Mouse (Mus musculus): ENCODE data around the gene Ccdc88c.
A peak's percentile ranks its signal among the peaks of the same experiment; 100 is the strongest.

Ccdc88c gene

DNA sequence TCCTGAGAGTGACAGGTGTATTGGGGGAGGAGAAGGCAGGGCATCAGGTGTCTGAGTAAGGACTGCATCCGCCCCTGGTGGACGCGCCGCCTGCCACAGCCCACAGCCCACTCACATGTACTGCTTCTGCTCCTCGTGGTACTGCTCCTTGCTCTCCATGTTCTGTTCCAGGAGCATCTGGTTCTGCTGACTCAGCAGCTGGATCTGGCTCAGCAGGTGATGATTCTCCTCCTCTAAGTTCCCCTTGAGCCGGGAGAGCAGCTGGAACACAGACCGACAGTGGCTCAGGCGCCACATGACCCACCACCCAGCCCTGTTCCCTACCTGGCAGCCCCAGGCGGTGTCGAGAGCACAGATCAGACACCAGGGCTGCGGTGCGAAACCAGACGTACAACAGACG, 97.2 kb downstream of the Ccdc88c start:
- DNase-seq (ENCODE audit: low spot score), result no peak

DNA sequence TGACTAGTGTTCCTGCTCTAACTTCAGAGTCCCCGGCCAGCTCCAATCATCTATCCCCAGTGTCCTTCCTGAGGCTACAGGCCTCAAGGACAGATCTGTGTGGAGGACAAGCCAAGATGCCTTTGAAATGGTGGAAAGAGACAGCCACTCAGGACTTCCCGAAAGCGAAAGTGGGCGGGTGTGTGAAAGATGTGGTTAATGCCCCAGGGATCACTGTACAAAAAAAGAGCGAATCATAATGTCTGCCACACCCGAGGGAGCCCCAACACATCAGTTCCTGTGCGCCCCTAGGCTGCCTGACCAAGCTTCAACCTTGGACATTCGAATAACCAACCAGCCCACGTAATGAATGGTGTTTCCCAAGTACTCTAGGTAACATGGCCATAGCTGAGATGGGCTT, 100.6 kb downstream of the Ccdc88c start:
- no peak for DNase-seq (ENCODE audit: low spot score)

DNA sequence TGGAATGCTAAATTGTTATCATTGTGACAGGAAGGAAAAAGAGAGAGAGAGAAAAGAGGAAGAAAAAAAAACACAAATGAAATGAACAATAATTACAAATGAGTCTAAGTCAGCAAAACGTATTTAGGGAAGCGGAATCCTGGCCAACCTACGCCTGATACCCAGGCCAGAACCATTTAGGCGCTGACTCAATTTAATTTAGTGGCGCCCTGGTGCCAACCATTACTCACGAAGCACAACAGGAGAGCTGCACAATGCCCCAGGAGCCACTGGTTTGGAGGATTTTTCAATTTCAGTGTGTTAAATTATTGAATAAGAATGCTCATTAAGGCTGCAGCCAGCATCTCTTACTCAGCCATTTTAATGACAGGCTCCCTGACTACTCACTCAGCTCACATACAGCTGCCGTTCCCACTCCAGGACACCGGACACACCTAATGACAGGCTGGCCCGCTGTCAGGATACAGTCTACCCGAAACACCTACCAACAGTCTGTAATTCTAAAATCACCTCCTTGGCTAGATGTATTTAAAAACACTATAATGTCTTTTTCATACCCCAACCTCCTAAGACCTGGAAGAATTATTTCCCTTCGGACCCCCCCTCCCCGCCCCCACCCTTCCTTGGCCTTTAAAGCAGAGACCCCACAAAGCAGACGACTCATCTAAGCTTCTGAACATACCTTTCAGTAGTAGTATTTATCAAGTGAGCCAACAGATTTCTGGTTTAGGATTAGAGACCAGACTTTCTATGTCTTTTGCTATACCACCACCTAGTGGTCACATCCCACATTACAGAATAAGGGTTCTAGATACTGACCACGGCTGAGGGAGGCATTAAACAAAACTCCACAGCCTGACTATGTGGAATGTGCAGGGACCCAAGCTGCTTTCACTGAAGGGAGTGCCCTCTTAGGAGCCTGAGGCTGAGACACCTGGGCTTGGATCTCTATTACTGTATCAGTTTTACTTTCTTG, 102.9 kb downstream of the Ccdc88c start:
- DNase-seq (ENCODE audit: low spot score), result peak; percentile 87

DNA sequence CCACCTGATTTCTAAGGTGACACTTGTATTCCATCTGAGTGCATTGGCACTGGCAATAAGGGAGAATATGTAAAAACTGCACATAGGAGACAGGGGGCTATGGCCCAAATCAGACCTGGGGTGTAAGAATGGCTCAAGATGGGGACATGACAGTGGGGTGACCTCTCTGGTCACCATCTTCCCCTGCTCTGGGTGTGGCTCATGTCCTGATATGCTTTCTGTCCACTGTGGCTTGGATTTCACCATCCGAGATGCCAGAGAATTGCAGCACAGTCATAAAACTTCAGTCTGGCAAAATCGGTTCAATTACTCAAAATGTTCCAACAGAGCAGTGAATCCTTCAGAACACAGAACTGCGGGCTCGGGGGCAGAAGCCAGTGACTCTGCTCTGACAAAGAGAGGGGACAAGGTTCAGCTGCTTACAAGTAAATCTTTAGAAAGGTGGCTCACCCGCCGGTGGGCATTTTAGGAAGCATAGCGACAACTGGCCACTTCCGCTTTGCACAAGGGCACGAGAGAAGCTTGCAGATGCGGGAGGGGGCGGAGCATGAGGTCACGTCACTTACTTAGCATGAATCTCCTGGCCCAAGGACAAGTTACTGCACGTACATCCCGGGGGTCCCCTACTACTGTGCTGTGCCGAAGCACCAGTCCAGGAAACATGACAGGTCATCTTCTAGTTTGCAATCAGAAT, 104.1 kb downstream of the Ccdc88c start:
- no peak for DNase-seq (ENCODE audit: low spot score)

DNA sequence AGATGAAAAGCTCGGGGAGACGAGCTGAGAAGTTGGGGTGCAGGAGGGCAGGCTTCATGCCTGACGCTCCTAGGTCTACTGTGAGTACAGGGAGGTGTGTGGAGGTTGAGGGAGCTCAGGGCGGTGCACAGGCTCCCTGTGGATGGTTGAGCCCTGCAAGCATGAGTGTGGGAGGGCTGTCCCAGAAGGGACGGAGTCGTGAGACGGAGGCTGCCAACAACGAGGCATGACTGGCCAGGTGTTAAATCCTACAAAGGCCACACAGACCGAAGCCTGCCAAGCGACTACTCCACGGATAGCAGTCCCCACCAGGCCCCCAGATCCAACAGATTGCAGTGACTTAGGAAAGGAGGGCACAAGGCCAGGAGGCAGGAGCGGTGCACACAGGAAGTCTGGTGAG, 118.1 kb downstream of the Ccdc88c start:
- no peak for DNase-seq (ENCODE audit: low spot score)

DNA sequence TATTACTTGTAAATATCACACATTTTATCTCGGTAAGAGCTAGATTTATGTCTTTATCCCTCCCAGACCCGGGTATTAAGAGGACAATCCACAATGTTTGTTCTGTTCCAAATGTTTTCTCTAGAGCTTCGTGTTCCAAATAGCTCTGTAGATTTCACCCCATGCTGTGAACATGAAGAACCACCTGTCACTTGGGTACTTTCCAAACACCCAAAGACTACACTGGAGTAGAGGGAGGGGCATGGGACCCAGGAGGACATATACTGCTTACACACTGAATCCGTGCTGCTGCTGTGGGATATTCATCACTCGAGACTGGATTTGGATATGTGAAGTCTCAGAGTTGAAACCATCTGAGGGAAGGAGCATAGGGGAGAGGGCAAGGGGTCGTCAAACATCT, 119.1 kb downstream of the Ccdc88c start:
- no peak for DNase-seq (ENCODE audit: low spot score)

DNA sequence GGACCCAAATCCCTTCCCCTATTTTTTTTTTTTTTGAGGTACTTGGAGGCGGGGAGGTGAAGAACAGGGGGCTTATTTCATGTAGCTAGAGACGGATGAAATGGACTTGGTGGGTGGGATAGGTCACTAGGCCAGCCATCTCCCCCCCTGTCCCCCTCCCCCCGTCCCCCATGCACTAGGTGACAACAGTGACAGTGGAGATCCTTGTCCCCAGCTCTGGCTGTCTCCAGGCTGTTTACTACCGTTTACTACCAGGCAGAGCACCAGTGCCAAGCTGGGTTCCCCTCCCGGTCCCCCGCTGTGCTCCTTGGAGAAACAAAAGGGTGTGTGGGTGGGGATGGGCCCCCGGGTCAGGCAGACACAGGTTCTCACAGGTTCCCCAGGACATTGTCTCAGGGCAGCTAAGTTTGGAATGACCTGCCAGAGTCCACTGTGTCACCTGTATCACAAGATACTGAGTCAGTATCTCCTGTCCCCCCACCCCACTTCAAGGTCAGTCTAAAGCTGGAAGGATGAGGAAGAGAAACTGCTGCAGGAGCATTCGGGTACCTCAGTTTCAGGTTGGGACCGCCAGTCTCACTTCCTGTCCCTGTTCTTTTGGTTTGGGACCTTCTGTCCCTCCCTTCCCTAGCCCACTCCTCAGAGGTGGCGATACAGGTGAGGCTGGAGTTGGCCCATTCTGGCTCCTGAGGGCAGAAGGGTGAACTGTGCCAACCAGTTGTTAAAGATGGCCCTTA, 120.4 kb downstream of the Ccdc88c start:
- no peak for DNase-seq (ENCODE audit: low spot score)

DNA sequence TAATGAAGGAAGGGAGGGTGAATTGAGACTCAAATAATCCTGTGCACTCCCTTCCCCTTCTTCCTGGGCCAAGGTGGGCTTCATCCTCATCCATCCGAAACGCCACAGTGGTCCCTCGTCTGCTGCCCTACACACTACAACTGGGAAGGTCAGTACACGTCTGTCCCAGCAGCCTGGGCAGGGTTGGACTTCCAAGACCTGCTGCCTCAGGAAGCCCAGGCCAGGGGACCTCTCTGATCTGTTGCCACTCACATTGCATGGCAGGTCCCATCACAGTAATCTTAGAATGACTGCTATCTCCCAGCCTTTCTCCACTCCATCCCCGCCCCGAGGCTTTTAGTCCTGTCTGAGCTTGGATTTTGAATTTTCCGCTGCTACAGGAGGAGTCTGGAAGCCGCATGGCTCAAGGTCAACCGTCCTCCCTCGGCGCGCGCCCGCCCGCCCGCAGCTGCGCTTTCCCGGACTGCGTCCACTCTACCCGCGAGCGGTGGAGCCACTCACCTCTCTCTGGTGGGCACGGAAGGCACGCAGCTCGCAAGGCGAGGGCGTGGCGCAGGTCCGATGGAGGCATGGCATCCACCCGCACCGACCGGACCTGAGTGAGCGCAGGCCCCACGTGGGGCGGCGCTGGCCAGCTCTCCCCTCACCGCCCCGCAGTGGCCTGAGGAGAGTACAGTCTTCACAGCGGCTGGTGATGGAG, 121.1 kb downstream of the Ccdc88c start, which contains the start of gene Gpr68:
Gene Gpr68 (minus strand): TSS at position 601 of the 700 bp plus-strand sequence.
- peak; percentile 55 for DNase-seq (ENCODE audit: low spot score)

DNA sequence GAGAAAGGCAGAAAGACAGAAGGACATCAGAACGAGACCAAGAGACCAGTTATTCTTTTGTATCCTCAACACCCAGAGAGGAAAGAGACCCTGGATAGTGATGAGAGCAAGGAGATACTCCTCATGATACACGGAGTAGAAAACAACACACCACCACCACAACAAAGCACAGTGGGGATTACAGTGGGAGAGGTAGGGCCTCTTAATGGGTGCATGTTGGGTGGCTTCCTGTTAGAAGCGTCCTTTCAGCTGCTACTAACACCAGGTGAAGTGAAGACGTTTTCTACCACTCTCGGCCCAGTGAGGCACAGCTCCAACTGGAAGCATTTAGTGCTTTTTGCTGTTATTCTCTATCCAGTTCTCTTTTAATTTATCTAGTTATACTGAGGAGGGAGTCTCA, 122.0 kb downstream of the Ccdc88c start:
- DNase-seq (ENCODE audit: low spot score), result no peak

DNA sequence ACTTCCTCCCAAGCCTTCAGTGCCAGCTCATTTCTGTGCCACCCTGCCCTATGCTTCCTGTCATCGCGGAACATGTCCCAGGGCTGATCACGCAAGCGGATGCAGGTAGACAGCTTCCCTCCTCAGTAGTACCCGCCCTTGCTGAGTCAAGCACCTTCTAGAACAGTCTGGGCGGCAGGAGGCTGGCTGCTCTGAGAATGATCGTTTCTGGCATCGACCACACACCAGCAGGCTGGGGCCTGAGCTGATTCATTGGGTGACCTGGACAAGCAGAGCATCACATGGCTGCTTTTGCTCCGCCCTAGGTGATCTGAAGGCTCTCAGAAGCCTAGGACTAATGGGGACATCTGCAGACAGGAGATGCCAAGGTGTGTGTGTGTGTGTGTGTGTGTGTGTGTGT, 125.1 kb downstream of the Ccdc88c start:
- no peak for DNase-seq (ENCODE audit: low spot score)

DNA sequence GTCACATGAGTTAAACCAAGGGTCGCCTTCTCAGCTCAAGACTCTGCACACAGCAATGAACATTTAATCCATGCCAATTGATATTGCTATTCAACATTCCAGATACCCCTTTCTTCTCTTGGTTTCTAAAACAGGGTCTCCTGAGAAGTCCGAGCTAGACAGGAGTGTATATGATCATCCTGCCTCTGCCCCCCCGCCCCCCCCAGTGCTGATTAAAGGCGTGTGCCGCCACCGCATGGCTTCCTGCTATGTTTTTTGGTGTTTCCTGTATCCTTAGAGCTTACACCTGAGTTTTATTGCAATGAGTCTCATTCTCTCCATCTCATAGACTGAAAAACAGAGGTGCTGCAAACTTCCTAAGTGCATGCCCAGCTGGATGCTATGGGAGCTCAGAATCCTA, 127.5 kb downstream of the Ccdc88c start:
- no peak for DNase-seq (ENCODE audit: low spot score)

DNA sequence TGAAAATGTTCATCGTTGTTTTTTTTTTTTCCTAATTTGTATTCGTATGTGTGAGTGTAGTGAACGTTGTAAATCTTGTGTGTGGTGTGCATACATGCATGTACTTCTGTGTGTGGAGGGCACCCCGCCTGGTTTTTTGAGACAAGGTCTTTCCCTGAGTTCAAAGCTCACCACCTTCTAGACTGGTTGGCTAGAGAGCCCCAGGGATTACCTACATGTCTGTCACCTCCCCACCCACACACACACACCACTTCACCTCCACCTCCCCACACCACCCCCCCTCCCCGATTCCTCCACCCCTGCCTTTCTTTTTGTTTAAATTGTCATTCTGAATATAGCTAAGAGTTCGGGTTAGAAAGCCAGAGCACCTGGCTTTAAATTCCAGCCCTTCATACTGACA, 128.0 kb downstream of the Ccdc88c start:
- no peak for DNase-seq (ENCODE audit: low spot score)

DNA sequence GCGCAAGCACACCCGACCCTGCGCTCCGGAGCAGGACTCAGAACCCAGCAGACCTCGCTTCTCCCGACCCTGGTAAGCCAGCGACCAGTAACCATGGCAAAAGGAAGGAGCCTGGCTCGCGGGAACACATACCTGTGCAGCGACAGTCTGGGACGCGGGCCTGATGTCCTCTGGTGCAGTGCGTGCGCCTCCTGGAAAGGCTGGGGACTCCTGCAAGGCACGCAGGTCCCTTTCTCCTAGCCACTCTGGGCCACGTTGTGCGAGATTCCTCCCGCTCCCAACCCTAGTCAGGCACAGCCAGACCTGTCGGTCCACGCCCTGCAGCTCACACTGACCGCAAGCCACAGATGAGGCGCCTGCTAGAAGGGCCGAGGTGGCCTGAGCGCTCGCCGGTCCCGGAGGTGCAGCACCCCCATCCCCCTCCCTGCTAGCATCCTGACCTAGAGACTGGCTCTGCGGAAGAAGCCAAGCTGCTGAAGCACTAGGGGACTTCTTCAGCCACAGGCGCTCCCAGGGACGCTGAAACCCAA, 129.7 kb downstream of the Ccdc88c start:
- DNase-seq (ENCODE audit: low spot score), result peak; percentile 40

DNA sequence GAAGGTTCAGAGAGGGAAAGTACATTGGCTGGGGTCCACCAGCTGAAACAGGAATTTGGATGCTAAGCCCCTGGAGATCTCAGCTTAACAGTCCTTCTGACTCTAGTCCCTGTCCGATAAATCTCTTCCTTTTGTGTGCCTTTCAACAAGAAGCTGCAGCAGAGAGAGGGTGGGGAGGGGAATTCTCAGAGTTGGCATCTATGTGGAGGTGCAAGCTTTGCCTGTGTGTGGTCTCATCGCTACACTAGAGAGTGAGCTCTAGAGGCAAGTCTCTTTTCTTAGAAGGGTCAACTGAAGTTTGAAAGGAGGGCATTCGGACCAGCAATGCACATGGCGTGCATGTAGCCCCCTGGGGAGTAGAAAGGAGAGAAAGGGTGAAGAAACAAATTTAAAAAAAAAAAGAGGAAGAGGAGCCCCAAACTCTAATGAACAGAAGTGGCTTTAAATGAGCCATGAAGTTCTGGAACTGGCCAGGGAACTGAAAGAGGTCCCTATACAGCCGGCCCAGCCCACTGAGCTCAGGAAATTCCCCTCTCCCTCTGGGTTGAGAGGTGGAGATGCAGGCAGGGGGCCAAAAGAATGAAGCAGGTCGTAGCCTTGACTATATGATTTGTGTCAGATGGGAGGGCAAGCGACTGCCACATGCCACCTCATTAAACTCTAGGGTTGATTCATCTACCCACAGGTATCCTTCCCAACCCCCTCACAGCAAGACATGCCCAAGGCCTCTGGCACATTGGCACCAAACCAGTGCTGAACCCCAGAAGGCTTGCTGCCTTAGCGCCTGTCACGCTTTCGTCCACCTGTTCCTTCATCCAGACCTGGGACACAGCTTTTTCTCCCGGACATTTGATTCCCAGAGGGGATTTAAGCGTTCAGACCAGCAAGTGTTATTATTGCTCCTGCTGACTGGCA, 130.9 kb downstream of the Ccdc88c start:
- no peak for DNase-seq (ENCODE audit: low spot score)

DNA sequence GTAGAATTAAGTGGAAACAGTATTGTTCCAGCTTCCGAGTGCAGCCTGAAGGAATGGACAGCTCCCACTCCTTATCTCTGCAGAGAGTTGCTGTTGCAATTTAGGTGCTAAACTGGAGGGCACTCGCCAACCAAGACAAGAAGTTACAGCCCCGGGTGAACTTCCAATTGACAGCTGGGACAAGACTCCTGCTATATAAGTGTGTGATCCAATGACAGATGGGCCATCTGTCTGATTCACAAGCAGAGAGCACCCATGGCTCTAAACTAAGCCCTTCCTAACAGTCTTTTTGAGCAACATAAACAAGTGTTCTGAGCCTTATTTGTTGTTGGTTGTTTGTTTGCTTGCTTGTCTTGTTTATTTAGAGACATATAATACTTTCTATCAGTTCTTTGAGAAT, 132.2 kb downstream of the Ccdc88c start:
- DNase-seq (ENCODE audit: low spot score), result no peak

DNA sequence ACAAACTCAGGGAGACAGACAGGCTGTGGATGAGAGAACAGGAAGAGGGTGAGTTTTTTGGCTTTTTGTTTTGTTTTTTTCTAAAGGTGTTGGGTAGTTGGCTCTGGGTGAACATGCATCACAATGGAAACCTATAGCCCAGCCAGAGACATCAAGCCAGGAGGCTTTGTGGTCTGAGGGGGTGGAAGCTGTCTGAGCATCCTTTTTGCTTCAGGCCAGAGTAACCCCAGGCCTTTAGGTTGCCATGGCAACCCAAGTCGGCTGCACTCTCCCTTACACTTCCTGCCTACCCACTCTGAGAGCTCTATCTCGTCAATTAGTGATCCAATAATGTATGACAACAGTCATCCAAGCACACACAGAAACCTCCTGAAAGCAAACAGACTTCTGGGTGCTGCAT, 133.4 kb downstream of the Ccdc88c start:
- no peak for DNase-seq (ENCODE audit: low spot score)

DNA sequence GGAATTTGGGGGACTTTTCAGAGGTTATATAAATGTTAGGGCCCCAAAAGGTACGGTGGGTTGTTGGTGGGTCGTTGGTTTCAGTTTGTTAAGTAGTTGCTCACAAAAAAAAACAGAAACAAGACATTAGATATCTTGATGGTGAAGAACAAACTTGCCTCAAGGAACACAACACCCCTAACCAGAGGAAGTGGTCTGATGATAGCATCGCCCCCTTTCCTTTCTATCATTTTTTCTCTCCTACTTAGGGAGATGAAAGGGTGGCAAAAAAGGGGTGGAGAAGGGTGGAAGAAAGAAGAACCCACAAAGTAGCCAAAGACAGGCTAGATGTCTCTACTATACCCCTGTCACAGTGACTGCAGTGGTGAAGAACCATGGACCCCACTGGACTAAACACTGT, 138.3 kb downstream of the Ccdc88c start:
- no peak for DNase-seq (ENCODE audit: low spot score)

DNA sequence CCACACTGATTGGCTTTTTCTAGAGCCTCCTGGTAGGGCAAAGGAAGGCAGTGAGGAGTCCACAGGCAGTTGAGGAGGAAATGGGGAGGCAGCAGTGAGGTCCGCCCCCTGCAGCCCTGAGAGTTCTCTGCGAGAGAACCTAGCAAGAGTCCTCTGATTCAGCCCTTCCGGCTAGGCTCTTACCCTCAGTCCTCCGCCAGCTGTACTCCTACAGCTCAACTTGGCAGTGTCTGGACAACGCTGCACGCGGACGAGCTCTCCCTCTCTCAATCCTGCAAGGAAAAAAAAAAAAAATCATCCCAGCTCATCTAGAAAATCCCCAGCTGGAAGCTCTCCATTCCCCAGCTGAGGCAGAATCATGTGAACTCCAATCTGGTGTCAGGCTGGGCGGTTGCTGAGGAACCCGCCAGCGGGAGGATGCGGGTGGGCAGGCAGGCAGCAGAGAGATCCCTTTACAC, 141.0 kb downstream of the Ccdc88c start:
- DNase-seq (ENCODE audit: low spot score), result peak; percentile 16

DNA sequence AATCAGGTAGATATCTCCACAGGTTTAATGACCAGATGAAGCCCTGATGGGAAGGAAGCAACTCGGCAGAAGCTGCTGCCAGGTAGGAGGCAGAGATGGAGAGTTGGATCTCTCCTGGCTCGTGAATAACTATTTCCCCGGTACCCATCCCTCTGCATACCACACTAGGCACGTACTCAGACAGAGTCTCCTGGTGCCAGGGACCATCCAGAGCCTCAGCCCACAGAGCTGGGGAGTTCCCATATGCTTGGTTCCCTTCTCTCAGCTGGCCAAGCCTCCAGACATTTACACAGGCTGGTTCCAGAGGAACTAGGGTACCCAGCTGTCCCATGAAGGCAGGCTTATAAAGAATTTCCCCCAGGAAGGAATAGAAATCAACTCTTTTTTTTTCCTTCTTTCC, 142.0 kb downstream of the Ccdc88c start:
- no peak for DNase-seq (ENCODE audit: low spot score)

DNA sequence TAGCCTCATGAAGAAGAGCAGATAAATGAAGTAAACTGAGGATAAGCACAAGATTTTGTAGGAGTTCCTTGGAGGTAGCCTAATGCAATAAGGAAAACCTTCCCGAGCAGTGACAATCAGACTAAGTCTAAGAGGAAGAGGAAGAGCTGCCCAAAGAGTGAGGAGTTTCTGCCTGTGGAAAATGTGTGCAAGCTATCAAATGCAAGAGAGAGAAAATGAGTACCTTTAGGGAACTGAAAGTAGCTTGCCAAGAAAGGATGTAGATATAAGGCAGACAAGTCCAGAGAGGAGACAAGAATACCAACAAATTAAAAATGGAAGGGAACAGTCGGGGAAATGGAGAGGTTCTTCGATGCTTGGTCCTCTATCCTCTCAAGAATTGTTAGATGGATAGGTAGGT, 143.3 kb downstream of the Ccdc88c start:
- no peak for DNase-seq (ENCODE audit: low spot score)

DNA sequence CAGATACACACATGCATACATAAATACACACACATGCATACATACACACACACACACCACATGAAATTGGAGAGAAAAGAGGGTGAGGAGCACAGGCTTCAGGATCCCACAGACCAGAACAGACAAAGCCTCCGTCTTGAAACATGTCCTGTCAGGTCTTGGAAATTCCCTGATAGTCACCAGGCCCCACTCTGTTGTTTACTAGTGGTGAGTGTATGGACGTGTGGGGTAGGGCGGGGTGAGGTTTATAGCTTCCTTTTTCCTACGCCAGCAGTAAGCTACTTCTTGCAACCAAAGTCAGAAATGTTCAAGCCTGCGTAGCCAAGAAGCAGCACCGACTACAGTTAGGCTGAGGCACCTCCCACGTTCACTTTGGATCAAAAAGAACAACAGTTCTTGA, 145.7 kb downstream of the Ccdc88c start:
- no peak for DNase-seq (ENCODE audit: low spot score)
